In the genomic region with DNA sequence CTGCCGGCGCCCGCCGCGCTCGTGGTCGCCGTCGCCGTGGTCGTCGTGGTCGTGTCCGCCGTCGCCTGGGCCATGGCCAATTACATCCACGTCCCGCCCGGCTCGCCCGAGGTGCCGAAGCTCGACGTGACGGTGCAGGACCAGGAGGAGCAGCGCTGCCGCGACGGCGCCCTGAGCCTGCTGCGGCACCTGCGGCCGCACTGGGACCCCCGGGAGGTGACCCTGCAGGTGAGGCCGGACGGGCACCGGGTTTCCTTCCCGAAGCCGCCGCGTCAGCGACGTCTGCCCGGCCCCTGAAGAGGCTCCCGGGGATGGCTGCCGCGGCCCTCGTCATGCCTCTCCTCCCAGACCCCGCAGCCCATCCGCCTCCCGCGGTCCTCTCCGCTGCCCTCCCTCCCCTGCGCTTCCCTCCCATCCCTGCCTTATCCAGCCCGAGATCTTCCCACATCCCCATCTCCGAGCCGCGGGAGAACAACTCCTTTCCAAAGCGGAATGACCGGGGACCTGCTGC, we compare ENCODE assay signal across 7 mouse cellular contexts. TPM values are rescaled to one million over a fixed set of nuclear protein-coding genes. Genes with fewer than 3 reads are reported as not detected.
DNase-seq lines count a peak whose midpoint lies in the region; ATAC-seq lines count a peak whose summit lies in the region.

No protein-coding gene starts in this region.

- no peaks in the 10 kb centered on the region for H3K9me3 ChIP-seq in forebrain, embryonic 15.5 days
- H3K9me3 ChIP-seq in midbrain, embryonic 12.5 days = no peaks in the 10 kb centered on the region

- peak; percentile 60 for ATAC-seq in forebrain, embryonic 15.5 days (replicated peaks)
- ATAC-seq in midbrain, embryonic 12.5 days (ENCODE audit: low FRiP score, low read depth) = peak; percentile 74

- H3K27ac ChIP-seq in forebrain, embryonic 15.5 days (replicated peaks) = peak overlapping the region; percentile 94
- peak overlapping the region; percentile 92 for H3K27ac ChIP-seq in midbrain, embryonic 12.5 days (replicated peaks)

- peak overlapping the region; percentile 83 for H3K4me2 ChIP-seq in forebrain, embryonic 15.5 days (replicated peaks)
- H3K4me2 ChIP-seq in midbrain, embryonic 12.5 days (replicated peaks) = peak overlapping the region; percentile 77

- peak overlapping the region; percentile 96 for H3K4me3 ChIP-seq in forebrain, embryonic 15.5 days
- peak overlapping the region; percentile 86 for H3K4me3 ChIP-seq in midbrain, embryonic 12.5 days

- H3K9ac ChIP-seq in forebrain, embryonic 15.5 days (replicated peaks) = peak overlapping the region; percentile 91
- H3K9ac ChIP-seq in midbrain, embryonic 12.5 days (replicated peaks) = peak overlapping the region; percentile 85

- WGBS in forebrain, embryonic 15.5 days = 0% methylated on average over 41 of the region's 60 CpGs
- WGBS in midbrain, embryonic 12.5 days = under 1% methylated on average over 60 of the region's 60 CpGs

- H3K27me3 ChIP-seq in forebrain, embryonic 15.5 days = no peaks in the 10 kb centered on the region
- peaks cover 10% of the 10 kb centered on the region for H3K27me3 ChIP-seq in midbrain, embryonic 12.5 days

- peaks cover 34% of the 10 kb centered on the region for H3K4me1 ChIP-seq in forebrain, embryonic 15.5 days
- H3K4me1 ChIP-seq in midbrain, embryonic 12.5 days = peaks cover 29% of the 10 kb centered on the region

- 0 out of 2 replicates have a peak, but pooled peaks cover 4% of the 10 kb centered on the region for H3K36me3 ChIP-seq in forebrain, embryonic 15.5 days
- H3K36me3 ChIP-seq in midbrain, embryonic 12.5 days = 0 out of 2 replicates have a peak, but pooled peaks cover 3% of the 10 kb centered on the region

- DNase-seq in ovary, adult 18-20 months (ENCODE audit: low spot score) = peak; percentile 28
- no peak for DNase-seq in ovary, postnatal 36 days (ENCODE audit: low spot score)
- DNase-seq in brain, adult 2 months (ENCODE audit: low read depth, low spot score) = peak; percentile 66
- peak; percentile 72 to 80 for DNase-seq in kidney, postnatal 4 days
- DNase-seq in B cell, adult 2 months = no peak

RNA-seq across cellular contexts. Expression of gene Etnk1, which starts 0.4 kb away (rescaled TPM):
- polyA plus RNA-seq in forebrain, embryonic 15.5 days (2015; fragmentation: Nextera tagmentation; extraction: Ambion mirVana) = 31.8 and 33.5 TPM in 2 replicates
- 37.9 and 43.0 TPM in 2 replicates for polyA plus RNA-seq in midbrain, embryonic 12.5 days (2016; fragmentation: Nextera tagmentation; extraction: Ambion mirVana)

Comparison
In these comparisons a context has a peak if more than half of its experiments do, and no peak if none do; other contexts are left out.
1. DNase-seq: peak in ovary, adult 18-20 months (single experiment), brain, adult 2 months (single experiment) and kidney, postnatal 4 days (2 of 2); none in ovary, postnatal 36 days (single experiment) and B cell, adult 2 months (0 of 2).